Mouse (Mus musculus) retina, embryonic 14.5 days (tissue): ENCODE results near the gene Ubl5.
"Not testable (repeated sequence)": the region's sequence is repeated elsewhere in the genome, so short reads cannot be mapped to it uniquely, and the experiment has no call there.

ENCODE experiments used
- DNase-seq: peaks from one replicate; pipeline ENCODE4 v3.0.0-alpha.2; 2015; ENCODE audit warnings: low spot score

Gene Ubl5

DNA sequence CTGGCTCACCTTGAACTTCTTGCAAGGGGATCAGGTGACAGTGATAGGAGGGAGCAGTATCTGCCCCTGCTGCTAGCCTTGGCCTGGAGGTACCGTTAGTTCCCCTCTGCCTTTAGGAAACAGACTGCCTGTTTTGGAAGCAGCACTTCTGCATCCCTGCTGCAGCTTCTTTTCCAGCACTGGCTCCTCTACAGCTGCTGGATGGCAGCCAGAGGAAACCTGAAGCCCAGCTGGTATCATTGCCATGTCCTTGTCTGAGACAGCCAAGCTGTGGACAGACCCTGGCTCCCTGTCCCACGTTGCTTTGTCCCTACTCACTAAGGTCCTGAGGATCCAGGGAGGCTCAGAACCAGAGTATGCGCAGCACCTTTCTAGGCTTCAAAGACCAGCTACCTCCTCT lies 14.9 kb downstream of the Ubl5 start:
- DNase-seq = no peak

DNA sequence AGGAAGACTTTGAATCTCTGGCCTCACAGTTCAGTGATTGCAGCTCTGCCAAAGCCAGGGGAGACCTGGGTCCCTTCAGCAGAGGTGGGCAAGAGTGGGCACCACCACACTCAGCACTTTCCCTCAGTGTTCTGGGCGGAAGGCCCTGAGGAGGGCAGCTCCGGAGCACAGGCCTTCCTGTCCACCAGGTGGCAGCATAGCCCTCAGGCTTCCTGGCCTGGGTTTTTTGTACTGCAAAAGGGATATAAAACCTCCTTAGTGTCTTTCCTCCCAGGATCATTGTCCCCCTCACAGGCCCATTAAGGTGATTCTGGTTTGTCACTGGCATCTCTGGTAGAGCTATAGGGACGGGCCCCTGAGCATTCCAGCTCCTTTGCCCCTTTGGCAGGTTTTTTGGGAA lies 19.6 kb downstream of the Ubl5 start:
- DNase-seq = peak; percentile 84

DNA sequence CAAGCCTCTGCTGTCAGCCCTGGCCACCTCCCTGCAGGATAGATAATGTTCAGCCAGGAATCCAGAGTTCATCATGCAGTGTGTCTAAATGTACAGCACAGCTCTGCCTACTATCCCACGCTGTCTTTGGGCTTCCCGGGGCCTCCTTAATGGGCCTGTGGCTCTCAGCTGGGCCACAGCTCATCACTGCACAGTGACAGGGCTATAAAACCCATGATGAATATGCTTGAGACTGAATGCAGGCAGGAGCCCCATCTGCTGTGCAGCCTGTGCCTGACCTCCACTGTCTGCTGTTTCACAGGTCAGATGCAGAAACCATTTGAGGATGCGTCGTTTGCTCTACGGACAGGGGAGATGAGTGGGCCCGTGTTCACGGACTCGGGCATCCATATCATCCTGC lies 20.2 kb downstream of the Ubl5 start:
- no peak for DNase-seq

DNA sequence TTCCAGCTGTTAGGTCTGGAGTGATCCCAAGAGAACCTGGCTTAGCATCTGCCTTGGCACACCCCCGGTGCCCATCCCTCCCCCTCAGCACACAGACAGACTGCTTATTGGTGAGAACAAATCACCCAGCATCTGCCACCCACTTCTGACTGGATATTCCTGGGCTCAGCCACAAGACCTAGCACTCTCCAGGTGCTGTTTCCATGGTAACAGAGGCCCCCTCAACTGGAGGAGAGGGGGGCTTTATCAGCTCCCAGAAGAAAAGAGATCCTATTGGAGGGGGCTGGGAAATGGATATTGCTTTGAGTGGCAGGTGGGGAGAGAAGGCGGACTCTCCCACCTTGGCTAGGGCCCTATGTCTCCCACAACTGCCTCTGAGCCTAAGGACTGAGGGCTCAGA lies 21.3 kb downstream of the Ubl5 start:
- DNase-seq = no peak

DNA sequence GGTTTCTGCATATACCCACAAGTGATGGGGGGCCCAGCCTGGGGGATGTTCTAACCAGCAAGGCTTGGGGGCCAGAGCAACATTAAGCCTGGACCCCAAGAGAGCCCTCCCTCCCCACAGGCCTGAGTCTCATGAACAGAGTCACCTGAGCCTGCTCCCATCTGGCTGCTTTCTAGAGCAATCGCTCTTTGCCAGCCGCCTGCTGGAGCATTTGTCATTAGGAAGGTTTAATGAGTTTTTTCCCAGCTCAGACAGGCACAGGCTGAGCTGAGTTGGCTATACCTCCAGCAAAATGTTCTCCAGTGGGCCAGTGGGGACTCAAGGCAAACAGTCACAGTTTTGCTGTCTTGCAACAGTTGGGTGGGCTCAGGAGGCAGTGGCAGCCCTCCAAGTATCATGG lies 21.7 kb downstream of the Ubl5 start:
- DNase-seq = no peak

DNA sequence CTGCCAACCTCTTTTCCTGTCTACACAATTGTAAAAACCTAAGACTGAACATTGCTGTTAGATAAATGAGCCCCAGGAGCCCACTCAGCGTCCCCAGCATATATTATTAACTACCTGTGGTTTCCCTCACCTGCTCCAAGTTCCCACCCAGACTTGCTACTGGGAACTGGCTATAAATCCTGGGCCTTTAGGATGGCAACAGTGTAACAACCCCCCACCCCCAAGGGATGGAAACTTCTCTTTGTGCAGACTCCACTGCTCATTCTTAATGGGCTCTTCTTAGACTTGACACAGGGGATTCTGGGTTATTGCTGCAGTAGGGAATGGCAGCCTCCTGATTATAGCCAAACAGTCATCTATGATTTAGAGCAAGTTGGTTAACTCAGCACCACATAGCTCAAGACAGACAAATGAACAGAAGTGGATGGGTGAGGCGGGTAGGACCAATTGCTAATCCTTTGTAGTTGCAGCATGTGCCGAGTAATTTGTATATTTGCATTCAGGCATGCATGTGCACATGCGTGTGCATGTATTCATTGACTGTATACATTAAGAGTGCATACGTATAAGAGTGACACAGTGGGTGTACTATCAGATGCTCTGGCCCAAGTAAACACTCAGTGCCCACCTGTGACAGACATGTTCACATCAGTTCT lies 22.4 kb downstream of the Ubl5 start:
- DNase-seq = no peak

DNA sequence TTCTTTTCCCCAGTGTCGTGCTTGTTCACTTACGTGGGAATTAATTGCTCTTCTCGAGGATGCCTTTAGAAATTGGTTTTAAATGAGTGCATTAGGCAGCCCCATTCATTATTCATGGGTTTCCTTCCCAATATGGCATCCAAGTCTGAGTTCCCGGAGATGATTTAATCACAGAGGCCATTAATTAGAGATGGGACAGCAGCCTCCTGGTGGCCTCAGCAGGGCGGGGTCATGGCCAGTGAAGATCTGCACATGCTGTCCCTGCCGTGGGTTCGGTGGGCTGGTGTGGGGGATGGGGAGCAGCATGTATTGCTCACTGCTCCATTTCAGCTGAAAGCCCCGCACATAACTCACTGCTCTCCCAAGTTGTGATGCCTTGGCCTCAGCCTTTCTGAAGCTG lies 23.2 kb downstream of the Ubl5 start:
- DNase-seq = peak; percentile 64

DNA sequence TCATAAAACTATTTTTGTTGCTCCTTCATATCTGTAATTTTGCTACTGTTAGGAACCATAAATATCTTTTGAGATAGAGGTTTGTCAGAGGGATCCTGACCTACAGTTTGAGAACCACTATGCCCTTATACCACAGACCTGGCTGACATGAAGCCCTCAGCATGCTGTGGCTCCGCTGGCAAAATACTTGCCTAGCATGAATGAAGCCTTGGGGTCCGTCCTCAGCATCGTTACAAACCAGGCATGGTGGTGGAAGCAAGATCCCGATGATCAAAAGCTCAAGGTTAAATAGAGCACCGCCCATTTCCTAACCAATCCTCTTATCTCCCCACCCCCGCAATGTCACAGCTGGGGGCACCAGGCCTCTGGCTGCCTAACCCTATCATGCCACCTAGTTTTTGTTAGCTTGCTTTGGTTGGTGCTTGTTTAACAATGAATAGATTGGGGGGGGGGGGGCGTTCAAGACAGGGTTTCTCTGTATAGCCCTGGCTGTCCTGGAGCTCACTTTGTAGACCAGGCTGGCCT lies 23.9 kb downstream of the Ubl5 start:
- DNase-seq = no peak

DNA sequence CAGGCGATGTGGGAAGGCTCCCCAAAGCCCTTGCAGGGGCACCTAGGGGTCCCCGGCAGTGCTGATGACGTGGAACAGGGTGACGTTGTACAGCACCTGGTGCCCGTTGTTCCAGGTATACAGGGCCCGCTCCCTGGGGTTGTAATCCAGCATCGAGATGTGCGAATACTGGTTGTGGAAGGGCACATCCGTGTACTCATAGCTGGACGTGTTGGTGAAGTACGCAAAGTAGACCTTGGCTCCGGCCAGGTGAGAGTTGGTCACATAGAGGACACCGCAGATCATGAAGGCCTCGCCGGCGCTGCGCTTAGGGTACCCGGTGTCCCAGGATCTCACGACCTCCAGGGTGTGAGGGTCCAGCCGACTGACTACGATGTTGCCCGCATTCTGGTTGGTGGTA lies 25.4 kb downstream of the Ubl5 start:
- no peak for DNase-seq

DNA sequence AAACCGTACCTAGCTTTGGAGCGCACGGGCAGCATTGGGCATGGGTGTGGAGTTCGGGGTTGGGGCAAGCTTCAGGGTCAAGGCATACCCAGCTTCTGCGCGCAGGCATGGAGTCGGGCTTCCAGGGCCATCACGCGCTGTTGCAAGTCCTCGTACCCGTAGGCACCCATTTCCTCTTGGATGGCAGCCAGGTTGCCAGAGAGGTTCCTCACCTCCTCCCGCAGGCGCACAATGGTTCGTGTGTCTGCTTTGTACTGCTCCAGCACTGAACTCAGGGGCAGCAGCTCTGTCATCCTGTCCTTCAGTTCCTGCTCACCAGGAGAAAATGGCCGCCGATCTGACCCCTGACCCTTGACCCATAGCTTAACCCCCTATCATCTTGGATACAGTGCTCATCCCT lies 29.4 kb downstream of the Ubl5 start:
- no peak for DNase-seq

DNA sequence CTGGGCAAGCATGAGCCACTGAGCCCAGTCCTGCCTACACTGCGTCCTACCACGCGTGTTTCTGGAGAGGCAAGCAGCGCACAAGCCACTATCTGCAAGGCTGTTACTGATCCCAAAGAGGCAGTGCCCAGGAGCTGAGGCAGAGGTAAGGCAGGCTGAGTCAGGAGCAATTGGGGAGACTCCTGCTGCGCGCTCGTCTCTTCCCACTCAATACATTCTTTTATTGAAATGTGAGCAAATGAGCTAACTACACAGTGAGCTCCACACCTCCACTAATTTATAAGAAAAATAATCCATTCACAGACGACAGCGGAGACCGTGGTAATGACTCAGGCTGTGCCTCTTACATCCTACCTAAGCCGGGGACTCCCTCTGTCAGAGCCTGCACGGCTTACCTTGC lies 35.2 kb downstream of the Ubl5 start:
- DNase-seq = no peak

DNA sequence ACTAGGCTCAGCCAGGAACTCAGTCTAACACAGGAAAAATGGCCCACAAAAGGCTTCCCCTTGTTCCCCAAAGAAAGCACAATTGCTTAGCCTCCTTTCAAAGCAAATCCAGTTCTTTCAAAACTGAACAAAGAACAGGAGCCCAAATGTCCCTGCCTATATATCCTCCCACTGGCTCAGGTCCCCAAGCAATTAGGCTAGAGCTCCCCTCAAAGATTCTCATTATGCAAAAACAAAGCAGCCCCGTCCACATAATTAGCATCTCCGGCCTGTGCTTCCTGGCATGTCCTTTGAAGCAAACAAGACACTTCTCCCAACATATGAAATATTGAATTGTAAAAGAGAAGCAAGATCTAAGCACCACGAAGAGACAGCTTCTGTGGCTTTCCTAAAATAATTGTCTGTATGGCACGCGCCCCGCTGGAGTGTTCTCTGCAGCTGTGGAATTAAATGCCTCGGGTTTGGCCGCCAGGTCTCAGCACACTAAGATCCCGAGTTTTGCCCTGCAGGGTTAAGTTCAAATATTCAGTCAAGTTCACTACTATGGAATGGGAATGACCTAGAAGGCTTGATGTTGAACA lies 37.8 kb downstream of the Ubl5 start:
- no peak for DNase-seq

DNA sequence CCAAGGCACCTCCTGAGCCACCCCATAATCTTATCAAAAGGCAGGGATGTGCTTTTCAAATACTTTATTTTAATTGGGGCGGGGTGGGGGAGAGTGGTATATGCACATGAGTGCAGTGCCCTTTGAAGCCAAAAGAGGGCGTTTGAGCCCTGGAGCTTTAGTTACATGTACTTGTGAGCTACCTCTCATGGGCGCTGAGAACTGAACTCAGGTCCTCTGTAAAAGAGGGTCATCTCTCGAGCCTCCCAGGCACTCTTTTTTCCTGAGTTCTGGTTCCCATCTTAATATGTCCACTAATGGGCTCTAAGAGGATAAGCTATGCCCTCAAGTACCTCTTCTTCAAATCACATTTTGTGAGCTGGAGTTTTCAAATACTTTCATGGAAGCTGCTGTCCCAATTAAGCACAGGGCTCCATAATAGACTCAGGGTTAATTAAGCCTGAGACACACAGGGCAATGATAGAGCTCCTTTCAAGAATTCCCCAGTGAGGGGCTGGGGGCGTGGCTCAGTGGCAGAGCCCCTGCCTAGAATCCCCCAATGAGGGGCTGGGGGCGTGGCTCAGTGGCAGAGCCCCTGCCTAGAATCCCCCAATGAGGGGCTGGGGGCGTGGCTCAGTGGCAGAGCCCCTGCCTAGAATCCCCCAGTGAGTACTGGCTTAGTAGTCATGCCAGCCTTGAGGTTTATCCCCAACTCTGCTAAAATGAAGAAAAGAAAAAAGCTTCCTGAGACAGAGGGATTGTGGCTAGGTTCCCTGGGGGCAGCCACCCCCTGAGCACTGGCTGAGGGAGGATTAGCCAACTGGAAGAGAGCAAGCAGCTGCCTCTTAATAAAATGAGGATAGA lies 39.1 kb downstream of the Ubl5 start:
- DNase-seq = no peak

DNA sequence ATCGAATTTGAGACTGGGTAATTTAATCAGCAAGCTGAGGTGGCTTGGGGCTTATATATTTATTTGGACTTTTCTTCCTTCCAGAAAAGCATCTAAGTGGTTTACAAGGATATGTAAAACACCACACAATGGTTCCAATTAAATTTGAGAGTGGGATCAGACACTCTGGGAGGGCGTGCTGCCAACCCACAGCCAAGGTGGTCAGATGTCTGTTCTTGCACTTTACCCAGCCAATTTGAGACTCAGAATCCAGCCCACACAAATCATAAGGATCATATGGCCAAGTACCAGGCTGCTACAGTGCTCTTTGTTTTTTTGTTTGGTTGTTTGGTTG lies 39.7 kb downstream of the Ubl5 start:
- DNase-seq = no peak

DNA sequence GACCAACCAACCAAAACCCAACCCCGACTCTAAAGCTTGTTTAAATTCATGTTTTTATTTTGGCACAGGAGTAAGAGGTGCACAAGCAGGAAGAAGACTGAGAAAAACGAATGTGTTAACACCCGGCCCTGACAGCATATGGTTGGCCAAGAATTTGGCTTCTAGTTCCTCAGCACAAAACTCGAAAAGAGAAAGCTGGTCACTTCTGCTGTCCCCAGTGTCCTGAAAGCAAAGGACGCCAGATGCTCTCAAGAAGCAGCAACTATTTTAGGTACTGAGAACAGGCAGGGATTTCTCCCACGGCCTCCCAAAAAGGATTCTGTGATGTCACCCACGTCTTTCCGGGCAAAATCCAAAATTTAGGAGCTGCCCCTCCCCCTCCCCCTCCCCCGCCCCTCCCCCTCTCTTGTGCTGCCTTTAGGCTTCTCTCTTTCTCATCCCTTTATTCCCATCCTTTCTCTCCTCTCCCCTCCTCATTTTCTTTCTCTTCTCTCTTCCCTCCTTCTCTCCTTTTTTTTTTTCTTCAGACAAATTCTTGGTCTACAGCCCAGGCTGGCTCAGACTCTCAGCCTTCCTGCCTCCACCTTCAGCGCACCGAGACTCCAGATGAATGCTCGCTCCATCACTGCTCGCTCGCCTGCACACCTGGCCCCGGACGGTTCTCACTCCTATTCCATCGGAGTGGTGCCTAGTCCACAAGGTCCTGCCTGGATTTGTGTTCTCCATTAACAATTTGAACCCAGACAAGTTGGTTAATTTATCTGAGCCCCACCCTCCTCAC lies 42.6 kb downstream of the Ubl5 start:
- DNase-seq = no peak

DNA sequence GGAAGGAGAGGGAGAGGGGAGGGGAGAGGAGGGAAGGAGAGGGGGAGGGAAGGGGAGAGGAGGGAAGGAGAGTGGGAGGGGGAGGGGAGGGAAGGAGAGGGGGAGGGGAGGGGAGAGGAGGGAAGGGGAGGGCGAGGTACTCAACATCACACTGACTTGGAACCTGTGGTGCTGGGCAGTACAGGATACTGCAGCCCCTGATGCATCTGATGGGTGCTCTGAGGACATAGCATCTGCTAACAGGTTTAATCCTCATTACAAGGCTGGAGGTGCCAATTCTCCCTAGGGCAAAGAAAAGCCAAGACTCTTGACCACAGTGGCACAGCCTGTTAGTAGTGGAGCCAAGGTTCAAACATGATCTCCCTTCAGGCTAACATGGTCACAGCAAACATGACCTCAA lies 46.7 kb downstream of the Ubl5 start:
- no peak for DNase-seq

DNA sequence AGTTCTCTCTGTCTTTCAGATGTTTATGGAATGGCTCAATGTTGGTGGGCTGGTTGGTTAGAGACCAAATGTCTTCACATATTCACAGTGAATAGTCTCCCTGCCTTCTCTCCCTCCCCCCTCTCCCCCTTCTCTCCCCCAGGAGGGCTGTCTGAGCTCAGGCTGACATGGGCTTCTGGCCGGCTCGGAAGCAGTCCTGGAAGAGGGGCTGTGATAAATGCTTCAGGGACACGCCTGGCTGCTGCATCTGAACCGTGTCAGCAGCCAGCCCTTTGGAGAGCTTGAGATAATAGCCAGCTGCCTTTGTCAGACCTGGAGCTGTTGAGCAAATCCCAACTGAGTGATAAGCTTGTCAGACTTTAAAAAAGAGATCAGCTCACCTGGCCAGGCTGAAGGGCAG lies 47.2 kb downstream of the Ubl5 start:
- no peak for DNase-seq

DNA sequence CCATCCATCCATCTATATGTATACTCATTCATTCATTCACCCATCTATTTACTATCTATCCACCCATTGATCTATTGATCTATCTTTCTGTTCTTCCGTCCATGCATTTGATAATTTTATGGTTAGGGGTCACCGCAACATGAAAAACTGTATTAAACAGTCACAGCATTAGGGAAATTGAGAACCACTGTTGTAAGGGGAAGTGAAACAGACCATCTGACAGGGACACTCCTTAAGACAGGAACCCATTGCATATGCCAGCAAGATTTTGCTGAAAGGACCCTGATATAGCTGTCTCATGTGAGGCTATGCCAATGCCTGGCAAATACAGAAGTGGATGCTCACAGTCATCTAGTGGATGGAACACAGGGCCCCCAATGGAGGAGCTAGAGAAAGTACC lies 47.8 kb downstream of the Ubl5 start:
- not testable (repeated sequence) for DNase-seq

DNA sequence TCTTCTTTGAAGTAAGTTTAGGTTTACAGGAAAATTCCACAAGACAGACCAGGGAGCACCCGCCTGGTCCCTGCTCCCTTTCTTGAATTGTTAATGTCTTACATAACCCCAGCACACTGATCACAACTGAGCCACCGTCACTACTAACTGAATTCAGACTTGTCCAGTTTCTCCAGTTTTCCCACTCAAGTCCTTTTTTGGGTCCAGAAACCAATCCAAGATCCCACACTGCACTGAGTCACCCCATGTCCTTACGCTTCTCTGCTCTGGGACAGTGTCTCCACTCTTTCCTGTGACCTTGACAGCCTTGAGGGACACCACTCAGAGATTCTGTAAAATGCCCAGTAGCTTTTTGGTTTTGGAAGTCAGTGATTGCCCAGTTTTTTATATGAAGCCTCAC lies 50.2 kb downstream of the Ubl5 start:
- DNase-seq = no peak

DNA sequence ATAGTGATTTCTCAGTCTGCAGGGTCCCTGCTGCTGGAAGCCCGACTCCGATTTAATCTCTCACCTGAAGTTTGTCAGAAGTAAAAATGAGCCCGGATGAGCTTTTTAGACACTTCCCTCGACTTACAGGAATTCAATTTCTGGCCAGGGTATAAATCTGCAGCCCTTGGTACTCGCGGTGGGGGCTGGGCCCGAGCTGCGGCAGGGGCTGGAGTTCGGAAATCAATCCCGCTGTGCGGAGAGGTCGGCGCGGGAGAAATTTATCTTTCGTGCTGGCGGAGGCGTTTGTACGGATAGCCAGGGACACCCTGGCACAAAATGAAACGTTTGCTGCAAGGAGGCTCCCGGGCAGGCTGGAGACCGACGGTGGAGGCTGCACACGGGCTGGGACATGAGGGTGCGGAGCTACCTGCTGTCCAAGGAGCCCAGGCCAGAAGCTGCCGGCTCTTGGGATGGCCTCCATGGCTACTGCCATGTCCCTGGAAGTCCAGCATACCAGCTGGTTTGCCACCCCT lies 52.1 kb downstream of the Ubl5 start:
- DNase-seq = peak; percentile 31

DNA sequence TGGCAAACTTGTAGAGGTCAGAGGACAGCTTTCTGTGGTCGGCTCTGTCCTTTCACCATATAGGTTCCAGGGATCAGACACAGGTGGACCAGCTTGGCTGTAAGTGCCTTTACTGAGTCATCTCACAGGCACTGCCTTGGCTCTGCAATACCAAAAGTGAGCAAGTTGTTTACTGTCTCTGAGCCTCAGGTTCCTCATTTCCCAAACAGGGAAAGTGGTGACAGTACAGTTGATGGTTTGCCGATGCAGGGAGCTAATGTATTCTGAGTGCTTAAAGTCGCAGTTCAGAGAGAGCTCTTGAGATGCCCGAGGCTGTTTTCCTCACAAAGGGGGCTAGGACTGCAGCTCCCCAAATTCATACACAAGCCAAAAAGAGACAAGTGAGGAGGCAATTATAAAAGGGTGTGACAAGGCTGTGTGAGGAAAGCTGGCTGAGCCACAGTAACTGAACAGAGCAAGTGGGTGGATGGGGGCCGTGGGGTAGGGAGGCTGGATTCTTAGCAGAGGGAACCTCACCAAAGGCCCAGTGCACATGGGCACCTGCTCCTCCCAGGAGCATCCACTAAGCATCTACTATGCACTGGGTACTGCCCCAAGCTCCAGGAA lies 53.5 kb downstream of the Ubl5 start:
- DNase-seq = no peak
